Mouse (Mus musculus) megakaryocyte, embryonic 14.5 days (primary cell): ENCODE results near the gene Tmem104.

ENCODE experiments used
- FLI1 ChIP-seq: IDR thresholded peaks from 2 replicates; pipeline ENCODE4 v1.6.1; 2012; ENCODE audit warnings: low read length, inconsistent platforms, mixed read lengths
- GATA1 ChIP-seq: IDR thresholded peaks from 3 replicates; pipeline ENCODE4 v1.6.1; 2012; ENCODE audit warnings: mixed read lengths, low read length, inconsistent platforms, borderline replicate concordance

DNA sequence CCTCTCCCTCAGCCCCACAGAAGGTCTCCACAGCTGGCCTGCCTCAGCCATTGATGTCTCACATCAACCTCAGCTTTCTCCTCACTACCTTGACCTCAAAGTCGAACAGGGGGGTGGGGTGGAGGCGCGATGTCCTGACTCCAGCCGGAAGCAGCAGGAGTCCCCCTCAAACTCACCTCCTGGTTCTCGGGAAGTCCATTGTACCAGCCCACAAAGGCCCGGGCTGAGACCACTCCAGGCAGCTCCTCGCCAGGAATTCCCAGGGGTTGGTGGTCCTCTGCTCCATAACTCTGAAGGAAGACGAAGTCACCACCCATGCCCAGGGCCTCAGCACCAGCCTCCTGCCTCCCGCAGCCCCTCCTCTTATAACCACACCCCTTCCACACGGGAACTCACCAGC is 84.2 kb downstream of the Tmem104 start:
- TF ChIP-seq GATA1 (no peak), FLI1 (no peak)
